8 mouse cellular contexts compared by ENCODE assay signal in the genomic region with DNA sequence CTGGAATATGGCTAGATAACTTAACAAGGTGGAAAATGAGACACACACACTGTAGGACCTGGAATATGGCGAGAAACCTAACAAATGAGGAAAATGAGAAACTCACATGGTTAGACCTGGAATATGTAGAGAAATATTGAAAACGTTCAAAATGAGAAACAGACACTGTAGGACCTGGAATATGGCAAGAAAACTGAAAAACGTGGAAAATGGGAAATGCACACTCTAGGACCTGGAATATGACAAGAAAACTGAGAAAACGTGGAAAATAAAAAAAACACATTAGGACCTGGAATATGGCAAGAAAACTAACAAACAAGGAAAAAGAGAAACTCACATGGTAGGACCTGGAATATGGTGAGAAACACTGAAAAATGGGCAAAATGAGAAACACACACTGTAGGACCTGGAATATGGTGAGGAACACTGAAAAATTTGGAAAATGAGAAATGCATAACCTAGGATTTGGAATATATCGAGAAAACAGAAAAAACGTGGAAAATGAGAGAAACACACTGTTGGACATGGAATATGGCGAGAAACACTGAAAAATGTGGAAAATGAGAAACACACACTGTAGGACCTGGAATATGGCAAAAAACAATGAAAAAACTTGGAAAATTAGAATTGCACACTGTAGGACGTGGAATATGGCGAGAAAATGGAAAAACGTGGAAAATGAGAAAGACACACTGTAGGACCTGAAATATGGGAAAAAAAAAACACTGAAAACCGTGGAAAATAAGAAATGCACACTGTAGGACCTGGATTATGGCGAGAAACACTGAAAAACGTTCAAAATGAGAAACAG.
A peak's percentile ranks its signal among the peaks of the same experiment; 100 is the strongest.
DNase-seq lines count a peak whose midpoint lies in the region; ATAC-seq lines count a peak whose summit lies in the region.

No protein-coding gene starts in this region.

- H3K4me1 ChIP-seq in kidney, embryonic 15.5 days = no peaks in the 10 kb centered on the region
- H3K4me1 ChIP-seq in hindbrain, embryonic 14.5 days (replicated peaks; ENCODE audit: control insufficient read depth, insufficient read depth, low read length) = no peaks in the 10 kb centered on the region

- no peak overlapping the region for H3K4me3 ChIP-seq in kidney, embryonic 15.5 days (replicated peaks)
- H3K4me3 ChIP-seq in hindbrain, embryonic 14.5 days (replicated peaks; ENCODE audit: low read length) = no peak overlapping the region

- no peak overlapping the region for H3K27ac ChIP-seq in kidney, embryonic 15.5 days
- no peak overlapping the region for H3K27ac ChIP-seq in hindbrain, embryonic 14.5 days

- H3K4me2 ChIP-seq in kidney, embryonic 15.5 days = no peak overlapping the region
- H3K4me2 ChIP-seq in hindbrain, embryonic 14.5 days (replicated peaks) = no peak overlapping the region

- DNase-seq in kidney, adult 11 months = no peak
- DNase-seq in R1 (ENCODE audit: low read depth, low spot score) = peak; percentile 40
- DNase-seq in hindbrain, embryonic 14.5 days (ENCODE audit: low spot score) = no peak
- DNase-seq in neural tube, embryonic 10.5 days (ENCODE audit: extremely low spot score, low spot score) = peak; percentile 14
- DNase-seq in frontal cortex, adult 2 months (ENCODE audit: extremely low spot score in 1 of 2, low spot score in 1 of 2) = no peak
- DNase-seq in adrenal gland, postnatal 25 days = no peak
- DNase-seq in right cerebral cortex, postnatal 14 days = no peak

- H3K9me3 ChIP-seq in kidney, embryonic 15.5 days (replicated peaks) = peaks cover 33% of the 10 kb centered on the region
- peaks cover 50% of the 10 kb centered on the region for H3K9me3 ChIP-seq in hindbrain, embryonic 14.5 days (ENCODE audit: control insufficient read depth, low read length)

- H3K36me3 ChIP-seq in kidney, embryonic 15.5 days = no peaks in the 10 kb centered on the region
- H3K36me3 ChIP-seq in hindbrain, embryonic 14.5 days (replicated peaks; ENCODE audit: control insufficient read depth, insufficient read depth) = no peaks in the 10 kb centered on the region

- peak; percentile 59 for ATAC-seq in kidney, embryonic 15.5 days (replicated peaks; ENCODE audit: low FRiP score)
- ATAC-seq in hindbrain, embryonic 14.5 days (ENCODE audit: low FRiP score) = peak; percentile 49

- 61% methylated on average over 13 of the region's 13 CpGs for WGBS in kidney, embryonic 15.5 days
- 70% methylated on average over 13 of the region's 13 CpGs for WGBS in hindbrain, embryonic 14.5 days

- H3K9ac ChIP-seq in kidney, embryonic 15.5 days = no peak overlapping the region
- H3K9ac ChIP-seq in hindbrain, embryonic 14.5 days = no peak overlapping the region

- H3K27me3 ChIP-seq in kidney, embryonic 15.5 days = no peaks in the 10 kb centered on the region
- H3K27me3 ChIP-seq in hindbrain, embryonic 14.5 days (ENCODE audit: control insufficient read depth, insufficient read depth, low read length) = no peaks in the 10 kb centered on the region

Comparison
In these comparisons a context has a peak if more than half of its experiments do, and no peak if none do; other contexts are left out.
1. DNase-seq: peak in R1 (single experiment) and neural tube, embryonic 10.5 days (single experiment); none in kidney, adult 11 months (single experiment), hindbrain, embryonic 14.5 days (single experiment), frontal cortex, adult 2 months (0 of 2), adrenal gland, postnatal 25 days (single experiment) and right cerebral cortex, postnatal 14 days (single experiment).